Mouse (Mus musculus): ENCODE measurements around the gene Ndufc2. TPM values are rescaled to one million over a fixed set of nuclear protein-coding genes. Genes with fewer than 3 reads are reported as not detected.

Gene Ndufc2
- polyA plus RNA-seq, 1 experiment from 2014 or later, result 701 TPM

DNA sequence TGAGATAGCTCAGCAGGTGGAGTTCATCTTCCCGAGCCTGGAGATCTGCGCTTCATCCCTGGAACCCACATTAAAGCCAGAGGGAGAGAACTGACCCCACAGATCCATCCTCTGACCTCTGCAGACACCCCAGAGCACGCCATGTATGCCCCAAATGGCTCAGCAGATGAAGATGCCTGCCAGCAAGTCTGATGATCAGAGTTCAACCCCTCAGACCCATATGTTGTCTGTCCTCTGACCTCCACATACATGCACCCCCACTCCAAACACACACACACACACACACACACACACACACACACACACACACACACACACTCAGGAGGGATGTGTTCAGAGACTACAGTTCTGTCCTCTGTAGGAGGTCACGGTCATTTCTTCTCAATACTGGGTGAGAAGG, 16.7 kb downstream of the Ndufc2 start:
- no peaks in the 10 kb centered on the region for H3K9me3 ChIP-seq (replicated peaks)

DNA sequence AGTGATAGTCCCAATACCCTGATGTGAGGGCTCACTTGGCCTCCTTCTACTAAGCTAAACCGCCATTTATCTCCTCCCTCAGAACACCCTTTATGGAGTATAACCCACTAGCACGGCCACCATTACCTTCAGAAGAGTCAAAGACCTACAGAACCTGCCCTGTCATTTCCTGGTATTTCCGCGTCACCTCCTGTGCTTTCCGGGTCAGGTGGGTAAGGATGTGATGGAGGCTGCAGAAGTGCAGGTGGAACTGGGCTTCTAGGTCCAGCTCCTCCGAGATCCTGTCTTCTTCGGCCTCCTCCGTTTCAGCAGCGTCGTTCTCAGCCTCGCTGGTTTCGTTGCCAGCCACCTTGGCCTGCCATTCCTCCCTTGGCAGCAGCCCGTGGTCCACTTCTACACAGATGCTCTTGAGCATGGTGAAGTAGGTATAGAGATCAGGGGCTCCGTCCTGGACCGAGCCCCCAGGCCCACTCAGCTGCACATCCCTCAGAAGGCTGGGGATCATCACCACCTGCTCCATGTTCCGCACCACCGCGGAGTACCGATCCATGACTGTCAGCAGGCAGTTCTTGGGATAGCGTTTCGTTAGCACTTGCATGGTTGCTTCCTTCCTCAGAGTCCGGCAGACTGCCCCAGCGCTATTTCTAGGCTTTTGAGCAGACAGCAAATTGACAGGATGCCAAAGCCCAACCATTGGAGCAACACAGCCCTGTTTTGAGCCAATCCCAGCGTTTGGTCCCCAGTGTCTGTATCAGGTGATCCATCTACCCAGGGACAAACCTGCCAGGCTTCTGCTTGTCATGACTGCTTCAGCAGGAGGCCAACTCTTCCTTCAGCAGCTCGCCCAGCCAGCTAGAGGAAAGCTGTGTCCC, 17.3 kb downstream of the Ndufc2 start, which contains the start of gene Thrsp:
Gene Thrsp (minus strand): TSS at position 825 of the 872 bp plus-strand sequence.
- peaks cover 28% of the 10 kb centered on the region for H3K4me1 ChIP-seq (replicated peaks)
- no peak within 1 kb of the TSS for H3K4me3 ChIP-seq
- H3K27me3 ChIP-seq, result no peaks in the 10 kb centered on the region
- peak within 1 kb of the TSS; percentile 46 for H3K4me2 ChIP-seq
- H3K9ac ChIP-seq, result no peak within 1 kb of the TSS; the same call in 1 of the 2 replicates
- H3K9me3 ChIP-seq (replicated peaks), result no peaks in the 10 kb centered on the region
- WGBS, result 62% methylated on average over 25 of the region's 25 CpGs
- no peaks in the 10 kb centered on the region for H3K36me3 ChIP-seq
- peak; percentile 27; the same call in 1 of the 2 replicates for ATAC-seq (replicated peaks; ENCODE audit: insufficient number of reproducible peaks, insufficient read depth, low FRiP score, low read depth)
- peak within 1 kb of the TSS; percentile 28 for H3K27ac ChIP-seq

More for the DNA sequence above, 16.7 kb downstream of the Ndufc2 start:
- H3K27me3 ChIP-seq, result no peaks in the 10 kb centered on the region
- H3K9ac ChIP-seq, result no peak overlapping the region
- H3K4me1 ChIP-seq (replicated peaks), result peaks cover 28% of the 10 kb centered on the region
- no peak overlapping the region for H3K4me2 ChIP-seq
- no peaks in the 10 kb centered on the region for H3K36me3 ChIP-seq
- no peak overlapping the region for H3K27ac ChIP-seq
- WGBS, result 80% methylated on average over 4 of the region's 4 CpGs
- H3K4me3 ChIP-seq, result no peak overlapping the region
- no peak for ATAC-seq (replicated peaks; ENCODE audit: insufficient number of reproducible peaks, insufficient read depth, low FRiP score, low read depth)

DNA sequence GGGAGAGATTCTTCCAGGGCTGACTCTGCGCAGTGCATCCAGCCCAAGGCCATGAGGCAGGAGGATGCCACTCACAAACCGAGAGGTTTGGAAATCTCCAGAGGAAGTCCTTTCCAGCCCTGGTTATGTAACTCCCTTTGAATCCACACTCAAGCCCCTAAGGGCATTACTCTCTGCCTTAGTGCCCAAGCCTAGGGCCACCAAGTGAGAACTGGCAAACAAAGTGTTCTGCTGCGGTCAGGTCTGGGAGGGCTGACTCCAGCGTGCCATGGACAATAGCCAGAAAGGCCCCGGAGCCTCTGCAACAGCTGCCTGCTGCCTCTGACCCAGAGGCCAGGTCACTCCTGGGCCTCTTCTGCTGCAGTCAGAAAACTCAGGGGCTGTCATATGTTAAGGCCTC, 18.9 kb downstream of the Ndufc2 start:
- H3K27me3 ChIP-seq, result no peaks in the 10 kb centered on the region
- WGBS, result 69% methylated on average over 5 of the region's 5 CpGs

DNA sequence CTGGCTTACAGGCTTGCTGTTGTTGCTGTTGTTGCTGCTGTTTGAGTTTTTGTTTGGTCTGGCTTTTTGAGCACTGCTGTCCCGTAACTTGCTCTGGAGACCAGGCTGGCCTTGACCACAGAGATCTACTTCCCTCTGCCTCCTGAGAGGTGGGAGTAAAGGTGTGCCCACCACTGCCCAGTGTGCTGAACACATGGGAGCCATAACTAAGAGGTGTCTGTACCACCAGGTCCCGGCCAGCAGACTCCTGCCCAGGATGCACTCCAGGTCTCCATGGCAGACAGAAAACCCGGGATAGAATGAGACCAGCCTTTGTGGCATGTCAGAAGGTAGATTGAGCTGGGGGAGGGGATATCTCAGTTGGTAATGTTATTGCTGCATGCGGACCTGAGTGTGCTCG, 19.4 kb downstream of the Ndufc2 start:
- no peak for ATAC-seq (replicated peaks; ENCODE audit: insufficient number of reproducible peaks, insufficient read depth, low FRiP score, low read depth)
- H3K27ac ChIP-seq, result no peak overlapping the region
- WGBS, result 83% methylated on average over 5 of the region's 5 CpGs

More for the DNA sequence above, 18.9 kb downstream of the Ndufc2 start:
- no peak overlapping the region for H3K9ac ChIP-seq
- H3K27ac ChIP-seq, result no peak overlapping the region
- ATAC-seq (replicated peaks; ENCODE audit: insufficient number of reproducible peaks, insufficient read depth, low FRiP score, low read depth), result no peak
- H3K4me3 ChIP-seq, result no peak overlapping the region
- no peaks in the 10 kb centered on the region for H3K9me3 ChIP-seq (replicated peaks)
- H3K4me1 ChIP-seq (replicated peaks), result peaks cover 28% of the 10 kb centered on the region
- no peak overlapping the region for H3K4me2 ChIP-seq
- no peaks in the 10 kb centered on the region for H3K36me3 ChIP-seq

DNA sequence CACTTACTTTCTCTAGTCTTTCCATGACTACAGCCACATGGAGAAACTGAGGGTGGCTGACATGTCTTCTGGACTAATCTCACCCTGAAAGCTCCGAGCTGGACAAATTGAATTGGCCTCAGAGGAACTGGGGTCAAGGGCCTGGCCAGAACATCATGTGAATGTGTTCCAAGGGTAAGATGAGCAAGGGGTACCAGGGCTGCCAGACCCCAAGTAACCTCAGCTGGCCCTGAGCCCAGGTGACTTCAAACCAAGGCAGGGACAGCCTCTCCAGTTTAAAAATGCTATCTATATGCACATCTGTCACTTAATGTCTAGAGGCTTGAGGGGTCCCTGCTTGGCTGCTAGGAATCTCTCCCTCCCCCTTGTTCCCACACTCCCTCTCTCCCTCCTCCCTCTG, 20.6 kb downstream of the Ndufc2 start:
- Histone ChIP-seq H3K27me3 (no peaks in the 10 kb centered on the region), H3K4me1 (replicated peaks) (peaks cover 19% of the 10 kb centered on the region), H3K36me3 (no peaks in the 10 kb centered on the region), H3K27ac (no peak overlapping the region), H3K4me2 (no peak overlapping the region), H3K9ac (no peak overlapping the region), H3K9me3 (replicated peaks) (no peaks in the 10 kb centered on the region), H3K4me3 (no peak overlapping the region)
- ATAC-seq (replicated peaks; ENCODE audit: insufficient number of reproducible peaks, insufficient read depth, low FRiP score, low read depth), result no peak
- WGBS, result 65% methylated on average over 1 of the region's 1 CpGs

More for the DNA sequence above, 19.4 kb downstream of the Ndufc2 start:
- H3K27me3 ChIP-seq, result no peaks in the 10 kb centered on the region
- no peak overlapping the region for H3K4me2 ChIP-seq
- H3K4me3 ChIP-seq, result no peak overlapping the region
- no peaks in the 10 kb centered on the region for H3K36me3 ChIP-seq
- no peak overlapping the region for H3K9ac ChIP-seq
- H3K4me1 ChIP-seq (replicated peaks), result peaks cover 28% of the 10 kb centered on the region
- no peaks in the 10 kb centered on the region for H3K9me3 ChIP-seq (replicated peaks)

DNA sequence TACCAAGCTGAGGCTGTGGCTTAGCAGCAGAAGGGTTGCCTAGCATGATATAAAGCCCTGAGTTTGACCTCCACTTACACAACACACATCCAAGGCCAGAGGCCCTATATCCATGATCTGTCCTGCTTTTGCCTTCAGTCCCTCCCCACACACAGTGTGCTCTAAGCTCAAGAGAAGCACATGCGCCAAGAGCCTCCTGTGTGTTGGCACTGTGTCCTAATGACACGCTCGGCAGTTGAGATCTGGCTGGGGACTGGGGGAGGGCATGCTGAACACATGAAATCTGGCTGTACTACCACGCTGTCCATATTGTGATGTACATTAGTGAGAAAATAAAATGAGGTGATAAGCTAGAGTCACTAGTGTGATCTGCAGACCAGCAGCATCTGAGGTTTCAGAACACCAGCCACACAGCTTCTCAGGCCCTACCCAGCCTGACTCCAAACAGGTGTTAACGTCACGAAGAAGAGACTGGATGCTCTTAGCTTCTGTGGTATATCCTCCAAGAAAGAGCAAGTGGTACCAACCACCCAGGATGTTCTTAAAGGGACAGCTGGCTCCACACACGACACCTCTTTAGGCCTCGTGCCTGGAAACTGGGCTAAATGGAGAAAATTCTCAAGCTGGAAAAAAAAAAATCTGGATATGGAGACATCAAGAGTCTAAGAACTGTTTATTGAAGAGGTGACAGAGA, 21.3 kb downstream of the Ndufc2 start:
- H3K9ac ChIP-seq, result no peak overlapping the region
- 70% methylated on average over 8 of the region's 8 CpGs for WGBS

DNA sequence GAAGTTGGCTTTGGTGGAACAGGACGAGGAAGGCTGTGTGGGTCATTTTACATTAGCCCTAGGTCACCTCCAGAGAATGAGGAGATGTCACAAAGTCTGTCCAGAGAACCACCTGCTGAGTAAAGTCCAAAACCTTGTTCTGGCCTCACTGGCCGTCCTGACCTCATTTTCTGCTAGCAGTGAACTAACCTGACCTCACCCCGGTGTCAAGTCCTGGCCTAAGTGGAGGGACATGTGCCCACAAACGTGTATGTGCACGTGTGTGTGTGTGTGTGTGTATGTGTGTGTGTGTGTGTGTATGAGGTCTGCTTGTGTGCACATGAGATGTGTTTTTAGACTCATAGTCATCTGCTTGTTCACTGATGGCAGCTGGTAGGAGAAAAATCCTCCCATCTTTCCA, 24.0 kb downstream of the Ndufc2 start:
- Histone ChIP-seq H3K4me2 (no peak overlapping the region), H3K27ac (no peak overlapping the region), H3K27me3 (no peaks in the 10 kb centered on the region), H3K9ac (no peak overlapping the region), H3K9me3 (replicated peaks) (no peaks in the 10 kb centered on the region), H3K36me3 (no peaks in the 10 kb centered on the region), H3K4me3 (no peak overlapping the region), H3K4me1 (replicated peaks) (peaks cover 7% of the 10 kb centered on the region)
- ATAC-seq (replicated peaks; ENCODE audit: insufficient number of reproducible peaks, insufficient read depth, low FRiP score, low read depth), result no peak
- 52% methylated on average over 5 of the region's 5 CpGs for WGBS

More for the DNA sequence above, 21.3 kb downstream of the Ndufc2 start:
- Histone ChIP-seq H3K27me3 (no peaks in the 10 kb centered on the region), H3K4me1 (replicated peaks) (peaks cover 19% of the 10 kb centered on the region), H3K4me3 (no peak overlapping the region), H3K9me3 (replicated peaks) (no peaks in the 10 kb centered on the region), H3K27ac (no peak overlapping the region), H3K36me3 (no peaks in the 10 kb centered on the region), H3K4me2 (no peak overlapping the region)
- no peak for ATAC-seq (replicated peaks; ENCODE audit: insufficient number of reproducible peaks, insufficient read depth, low FRiP score, low read depth)

DNA sequence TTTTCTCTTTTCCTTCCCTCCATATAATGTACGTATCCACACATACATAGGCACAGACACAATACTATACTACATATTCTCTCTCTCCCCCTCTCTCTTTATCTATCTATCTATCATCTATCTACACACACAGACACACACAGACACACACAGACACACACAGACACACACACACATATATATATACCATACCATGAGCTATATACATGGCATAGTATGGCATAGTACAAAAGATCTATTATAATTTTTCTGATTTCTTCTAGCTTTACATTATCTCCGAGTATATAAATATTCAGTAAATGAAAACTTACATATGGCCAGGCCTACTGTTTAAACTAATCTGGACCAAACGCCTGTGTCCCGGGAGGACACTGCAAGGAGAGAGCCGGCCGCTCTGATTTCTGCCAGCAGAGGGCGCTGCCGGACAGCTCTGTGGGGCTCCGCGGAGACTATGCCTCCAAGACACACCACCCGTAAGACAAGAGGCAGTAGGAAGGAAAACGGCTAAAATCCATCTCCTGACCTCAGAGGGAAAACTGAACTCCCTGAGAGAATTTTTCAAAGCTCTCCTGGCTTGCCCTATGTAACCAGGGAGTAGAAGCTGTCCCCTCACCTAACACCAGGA, 24.9 kb downstream of the Ndufc2 start:
- Histone ChIP-seq H3K9me3 (replicated peaks) (no peaks in the 10 kb centered on the region), H3K27me3 (no peaks in the 10 kb centered on the region), H3K4me3 (no peak overlapping the region), H3K4me2 (no peak overlapping the region), H3K36me3 (no peaks in the 10 kb centered on the region), H3K27ac (no peak overlapping the region), H3K9ac (no peak overlapping the region), H3K4me1 (replicated peaks) (peaks cover 9% of the 10 kb centered on the region)
- ATAC-seq (replicated peaks; ENCODE audit: insufficient number of reproducible peaks, insufficient read depth, low FRiP score, low read depth), result no peak; the same call in 1 of the 2 replicates
- WGBS, result 9% methylated on average over 12 of the region's 12 CpGs

DNA sequence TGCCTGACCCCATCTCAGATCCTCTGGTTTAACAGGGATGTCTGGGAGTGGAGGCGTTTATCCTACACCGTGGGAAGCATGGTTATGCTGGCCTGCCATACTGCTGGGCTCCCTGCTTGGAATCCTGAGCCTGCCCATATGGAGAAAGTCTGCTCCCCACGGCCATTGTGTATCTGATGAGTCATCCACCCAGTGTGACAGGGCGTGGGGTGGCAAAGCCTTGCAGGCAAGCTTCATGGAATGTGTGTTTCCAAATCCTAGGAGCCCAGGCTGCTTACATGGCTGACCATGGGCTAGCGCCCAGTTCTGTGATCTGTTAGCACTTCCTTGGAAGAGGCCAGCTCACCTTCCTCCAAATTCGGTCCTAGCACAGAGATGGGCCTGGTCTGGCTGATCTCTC, 26.8 kb downstream of the Ndufc2 start:
- no peak overlapping the region for H3K9ac ChIP-seq
- H3K27me3 ChIP-seq, result no peaks in the 10 kb centered on the region
- H3K4me2 ChIP-seq, result no peak overlapping the region
- H3K36me3 ChIP-seq, result no peaks in the 10 kb centered on the region
- no peak overlapping the region for H3K27ac ChIP-seq
- no peak overlapping the region for H3K4me3 ChIP-seq
- no peaks in the 10 kb centered on the region for H3K9me3 ChIP-seq (replicated peaks)
- WGBS, result 58% methylated on average over 6 of the region's 6 CpGs
- no peak for ATAC-seq (replicated peaks; ENCODE audit: insufficient number of reproducible peaks, insufficient read depth, low FRiP score, low read depth)
- peaks cover 5% of the 10 kb centered on the region for H3K4me1 ChIP-seq (replicated peaks)

DNA sequence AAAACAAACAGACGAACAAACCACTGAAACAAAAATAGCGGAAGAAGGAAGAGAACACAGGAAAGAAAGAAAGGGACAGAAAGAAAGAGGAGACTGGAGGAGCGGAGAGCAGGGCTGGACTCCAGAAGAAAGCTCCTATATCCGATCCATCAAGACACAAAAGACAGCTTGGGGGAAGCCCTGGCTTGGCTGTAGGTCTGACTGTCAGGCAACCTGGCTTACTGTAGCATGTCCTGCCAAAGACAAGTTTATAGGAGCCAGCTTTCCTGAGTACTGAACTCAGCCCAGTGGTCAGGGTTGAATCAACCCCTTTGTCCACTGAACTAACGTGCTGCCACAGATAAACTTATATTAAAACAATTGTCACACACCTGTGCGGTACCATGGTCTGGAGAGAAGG, 27.5 kb downstream of the Ndufc2 start:
- 77% methylated on average over 6 of the region's 6 CpGs for WGBS
- Histone ChIP-seq H3K4me2 (no peak overlapping the region), H3K9me3 (replicated peaks) (no peaks in the 10 kb centered on the region), H3K4me1 (replicated peaks) (peaks cover 5% of the 10 kb centered on the region), H3K27me3 (no peaks in the 10 kb centered on the region), H3K4me3 (no peak overlapping the region), H3K9ac (no peak overlapping the region), H3K36me3 (no peaks in the 10 kb centered on the region), H3K27ac (no peak overlapping the region)
- ATAC-seq (replicated peaks; ENCODE audit: insufficient number of reproducible peaks, insufficient read depth, low FRiP score, low read depth), result no peak

DNA sequence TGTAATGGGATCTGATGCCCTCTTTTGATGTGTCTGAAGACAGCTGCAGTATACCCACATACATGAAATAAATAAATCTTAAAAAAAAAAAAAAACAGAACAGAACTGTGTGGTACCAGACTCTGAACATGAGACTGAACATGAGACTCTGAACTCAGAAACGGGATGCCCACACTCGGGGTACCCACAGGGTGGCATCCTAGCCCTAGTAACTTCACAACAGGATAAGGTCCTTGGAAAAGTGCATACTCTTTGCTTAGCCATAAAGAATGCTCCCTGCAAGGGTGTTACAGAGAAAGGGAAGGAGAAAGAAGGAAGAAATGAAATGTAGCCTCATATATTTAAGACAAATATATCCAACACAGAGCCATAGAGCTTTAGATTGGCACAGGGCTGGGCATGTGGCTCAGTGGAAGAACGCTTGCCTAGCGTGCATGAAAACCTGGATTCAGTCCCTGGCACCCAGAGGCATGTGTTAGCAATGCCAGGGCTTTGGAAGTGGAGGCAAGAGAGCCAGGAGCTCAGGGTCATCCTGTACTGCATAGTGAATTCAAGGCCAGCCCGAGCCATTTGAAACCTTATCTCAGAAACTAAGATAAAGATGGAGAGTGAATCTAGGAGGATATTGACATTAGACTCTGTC, 28.1 kb downstream of the Ndufc2 start:
- no peak overlapping the region for H3K9ac ChIP-seq
- ATAC-seq (replicated peaks; ENCODE audit: insufficient number of reproducible peaks, insufficient read depth, low FRiP score, low read depth), result no peak
- no peaks in the 10 kb centered on the region for H3K9me3 ChIP-seq (replicated peaks)
- peaks cover 5% of the 10 kb centered on the region for H3K4me1 ChIP-seq (replicated peaks)
- no peak overlapping the region for H3K4me2 ChIP-seq
- WGBS, result 61% methylated on average over 5 of the region's 5 CpGs
- no peak overlapping the region for H3K4me3 ChIP-seq
- no peaks in the 10 kb centered on the region for H3K27me3 ChIP-seq
- H3K36me3 ChIP-seq, result no peaks in the 10 kb centered on the region
- H3K27ac ChIP-seq, result no peak overlapping the region
